Mouse (Mus musculus) bone marrow macrophage, adult 2 months (primary cell): ENCODE data around the gene Efna1. TPM values are rescaled to one million over a fixed set of nuclear protein-coding genes. Genes with fewer than 3 reads are reported as not detected.

Experiments used
- H3K27ac ChIP-seq: 2 replicates; pipeline ENCODE4 v1.5.1; 2012; ENCODE audit warnings: low read depth, low read length; ENCODE audit not compliant: insufficient read depth
- H3K4me1 ChIP-seq: 2 replicates; pipeline ENCODE4 v1.6.1; 2012; ENCODE audit warnings: low read length; ENCODE audit not compliant: control insufficient read depth, insufficient read depth
- H3K4me3 ChIP-seq: 2 replicates; pipeline ENCODE4 v1.5.1; 2012; ENCODE audit warnings: mild to moderate bottlenecking, low read length, moderate library complexity; ENCODE audit not compliant: insufficient read depth
- CTCF ChIP-seq: IDR thresholded peaks from 2 replicates; pipeline ENCODE4 v1.5.1; 2012; ENCODE audit warnings: low read depth, mild to moderate bottlenecking, low read length, moderate library complexity
- POLR2A ChIP-seq: IDR thresholded peaks from 2 replicates; pipeline ENCODE4 v1.6.1; 2012; ENCODE audit warnings: mild to moderate bottlenecking, low read depth, low read length, borderline replicate concordance
- polyA plus RNA-seq: library from polyadenylated mRNA; stranded (reverse); fragments of >200 nt; gene quantifications from 2 replicates; pipeline ENCODE4 v1.2.4, GENCODE M21; 2012; ENCODE audit not compliant: missing spikeins, insufficient read depth, insufficient read length

The Efna1 gene
- polyA plus RNA-seq, 1 experiment, result not detected

GRCm38 (mm10) chr3:89226361-89226760 is 54.6 kb downstream of the Efna1 start:
- peaks cover 7% of the 10 kb centered on the region; the same call in 1 of the 2 replicates for H3K4me1 ChIP-seq
- H3K27ac ChIP-seq, result no peak overlapping the region
- TF ChIP-seq POLR2A, result no peak
- TF ChIP-seq CTCF, result no peak
- no peak overlapping the region for H3K4me3 ChIP-seq

DNA sequence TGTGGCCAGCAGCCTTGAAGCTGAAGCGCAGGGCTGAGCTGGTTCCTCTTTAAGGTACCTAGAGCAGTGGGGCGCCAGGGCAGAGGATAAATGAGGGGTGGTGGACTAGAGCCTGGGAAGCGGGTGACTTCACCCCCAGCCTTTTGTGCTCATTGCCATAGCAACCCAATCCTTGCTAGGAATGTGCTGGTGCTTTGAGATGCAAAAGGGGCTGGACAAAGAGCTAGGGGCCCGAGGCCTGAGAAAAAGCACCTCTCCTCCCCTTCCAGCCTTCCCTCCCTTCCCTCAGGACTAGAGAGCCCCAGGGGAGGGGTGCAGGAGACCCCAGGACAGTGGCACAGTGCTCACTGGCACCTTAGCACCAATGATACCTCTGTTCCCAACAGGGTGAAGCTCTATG is 55.0 kb downstream of the Efna1 start:
- Histone ChIP-seq H3K4me1 (peaks cover 5% of the 10 kb centered on the region; the same call in 1 of the 2 replicates), H3K4me3 (no peak overlapping the region), H3K27ac (no peak overlapping the region)
- no peak for TF ChIP-seq POLR2A
- no peak for TF ChIP-seq CTCF

DNA sequence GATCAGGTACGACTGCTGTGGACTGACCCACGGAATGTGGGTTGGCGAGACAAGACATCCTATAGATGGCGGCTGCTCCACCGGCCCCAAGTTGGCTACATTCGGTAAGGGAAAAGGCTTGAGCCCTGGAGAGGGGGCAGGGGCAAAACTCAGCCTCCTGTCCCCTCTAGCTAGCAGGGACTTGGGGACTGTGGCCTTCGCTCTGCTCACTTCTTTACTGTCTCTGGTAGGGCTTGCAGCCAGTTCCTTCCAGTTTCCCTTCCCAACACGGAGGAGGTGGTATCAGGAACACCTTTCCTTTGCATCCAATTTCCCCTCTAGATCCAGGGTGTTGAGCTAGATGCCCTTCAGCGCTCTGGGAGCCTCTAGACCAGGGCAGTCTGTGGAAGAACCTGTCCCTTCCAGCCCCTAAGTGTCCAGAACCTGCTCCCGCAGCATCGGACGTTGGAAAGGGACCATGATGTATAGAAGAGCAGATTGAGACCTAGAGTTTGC is 55.6 kb downstream of the Efna1 start:
- H3K4me1 ChIP-seq, result peaks cover 5% of the 10 kb centered on the region; the same call in 1 of the 2 replicates
- no peak overlapping the region for H3K4me3 ChIP-seq
- H3K27ac ChIP-seq, result no peak overlapping the region
- TF ChIP-seq CTCF (no peak), POLR2A (no peak)

DNA sequence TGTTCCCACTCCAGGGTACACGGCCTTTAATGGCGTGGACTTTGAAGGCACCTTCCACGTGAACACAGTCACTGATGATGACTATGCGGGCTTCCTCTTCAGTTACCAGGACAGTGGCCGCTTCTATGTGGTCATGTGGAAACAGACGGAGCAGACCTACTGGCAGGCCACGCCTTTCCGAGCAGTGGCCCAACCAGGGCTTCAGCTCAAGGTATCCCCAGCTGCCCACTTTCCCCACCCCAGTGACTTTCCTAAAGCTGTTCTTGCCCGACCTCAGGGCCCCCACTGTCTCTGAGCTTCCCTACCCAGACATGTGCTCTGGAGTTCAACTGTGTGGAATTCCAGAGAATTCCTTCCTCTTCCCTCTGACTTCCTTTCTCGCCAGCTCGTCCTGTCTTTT is 56.1 kb downstream of the Efna1 start:
- TF ChIP-seq CTCF, result no peak
- no peak for TF ChIP-seq POLR2A
- peaks cover 5% of the 10 kb centered on the region; the same call in 1 of the 2 replicates for H3K4me1 ChIP-seq
- no peak overlapping the region for H3K4me3 ChIP-seq
- no peak overlapping the region for H3K27ac ChIP-seq

Other genes with a start within 250 kb of the Efna1 start
- 22.0 and 28.2 TPM in 2 replicates for gene Rusc1, start 187.8 kb downstream of the Efna1 start, polyA plus RNA-seq
- gene Gm43738, start 180.0 kb downstream of the Efna1 start, polyA plus RNA-seq, result not detected in 2 replicates
- 37.5 and 42.2 TPM in 2 replicates for gene Fdps, start 179.2 kb downstream of the Efna1 start, polyA plus RNA-seq
- not detected in 2 replicates for gene Pklr, start 145.0 kb downstream of the Efna1 start, polyA plus RNA-seq
- 0.47 TPM in 1 of 2 replicates, not detected in the other for gene Hcn3, start 120.9 kb downstream of the Efna1 start, polyA plus RNA-seq
- 52.5 and 61.4 TPM in 2 replicates for gene Clk2, start 116.3 kb downstream of the Efna1 start, polyA plus RNA-seq
- gene Scamp3, start 103.7 kb downstream of the Efna1 start, polyA plus RNA-seq, result 76.5 and 77.9 TPM in 2 replicates
- 17.4 TPM in 2 replicates for gene Fam189b, start 98.0 kb downstream of the Efna1 start, polyA plus RNA-seq
- 130 and 141 TPM in 2 replicates for gene Gba, start 78.2 kb downstream of the Efna1 start, polyA plus RNA-seq
- 1.1 TPM in 1 of 2 replicates, not detected in the other for gene Thbs3, start 66.0 kb downstream of the Efna1 start, polyA plus RNA-seq
- gene Mtx1, start 54.1 kb downstream of the Efna1 start, polyA plus RNA-seq, result 66.1 and 66.8 TPM in 2 replicates
- 0.47 TPM in 1 of 2 replicates, not detected in the other for gene Muc1, start 52.1 kb downstream of the Efna1 start, polyA plus RNA-seq
- gene Krtcap2, start 35.2 kb downstream of the Efna1 start, polyA plus RNA-seq, result 94.1 and 97.0 TPM in 2 replicates
- 0.34 and 0.84 TPM in 2 replicates for gene Trim46, start 34.8 kb downstream of the Efna1 start, polyA plus RNA-seq
- gene Dpm3, start 21.8 kb downstream of the Efna1 start, polyA plus RNA-seq, result 62.0 and 66.3 TPM in 2 replicates
- 42.7 and 55.2 TPM in 2 replicates for gene Slc50a1, start 10.6 kb downstream of the Efna1 start, polyA plus RNA-seq
- not detected in 2 replicates for gene Efna3, start 41.8 kb upstream of the Efna1 start, polyA plus RNA-seq
- not detected in 2 replicates for gene Efna4, start 56.9 kb upstream of the Efna1 start, polyA plus RNA-seq
- 315 and 328 TPM in 2 replicates for gene Adam15, start 68.9 kb upstream of the Efna1 start, polyA plus RNA-seq
- not detected in 2 replicates for gene Dcst2, start 80.8 kb upstream of the Efna1 start, polyA plus RNA-seq
- gene Dcst1, start 84.1 kb upstream of the Efna1 start, polyA plus RNA-seq, result not detected in 2 replicates
- gene Zbtb7b, start 113.6 kb upstream of the Efna1 start, polyA plus RNA-seq, result 66.0 and 75.2 TPM in 2 replicates
- not detected in 2 replicates for gene Lenep, start 121.7 kb upstream of the Efna1 start, polyA plus RNA-seq
- gene Flad1, start 130.7 kb upstream of the Efna1 start, polyA plus RNA-seq, result 17.7 and 20.5 TPM in 2 replicates
- 46.6 and 55.2 TPM in 2 replicates for gene Cks1b, start 137.2 kb upstream of the Efna1 start, polyA plus RNA-seq
- 56.0 and 56.8 TPM in 2 replicates for gene Shc1, start 137.3 kb upstream of the Efna1 start, polyA plus RNA-seq
- gene Pygo2, start 149.1 kb upstream of the Efna1 start, polyA plus RNA-seq, result 25.3 and 28.0 TPM in 2 replicates
- 14.1 and 17.3 TPM in 2 replicates for gene Pbxip1, start 155.6 kb upstream of the Efna1 start, polyA plus RNA-seq
- 25.9 and 26.8 TPM in 2 replicates for gene Pmvk, start 173.4 kb upstream of the Efna1 start, polyA plus RNA-seq
- not detected in 2 replicates for gene Kcnn3, start 239.0 kb upstream of the Efna1 start, polyA plus RNA-seq